Mouse (Mus musculus) retina, adult 2 months (tissue): Measurements from ENCODE around the gene Igfbp3.

Source experiments
- DNase-seq: peaks from one replicate; pipeline ENCODE4 v3.0.0-alpha.2; 2012; ENCODE audit warnings: low read depth, low spot score

The Igfbp3 gene

DNA sequence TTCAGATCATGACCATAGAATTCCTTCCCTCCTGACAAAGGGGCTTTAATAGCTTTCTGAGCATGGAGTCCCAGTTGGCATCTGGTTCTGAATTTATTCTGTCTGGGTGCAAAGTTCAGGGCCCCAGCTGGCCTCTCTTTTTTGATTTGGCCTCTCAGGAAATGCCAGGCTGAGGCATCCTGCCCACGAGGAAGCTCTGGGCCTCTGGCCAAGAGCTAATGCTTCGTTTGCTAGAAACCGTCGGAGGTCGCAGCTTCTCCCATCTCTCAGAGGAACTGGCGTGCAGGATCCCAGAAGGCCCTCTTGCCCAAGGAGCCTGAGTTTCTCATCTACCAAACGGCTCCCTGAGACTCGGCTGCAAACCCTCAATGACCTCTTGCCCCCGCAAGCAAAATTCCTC lies 2.5 kb downstream of the Igfbp3 start:
- no peak for DNase-seq

DNA sequence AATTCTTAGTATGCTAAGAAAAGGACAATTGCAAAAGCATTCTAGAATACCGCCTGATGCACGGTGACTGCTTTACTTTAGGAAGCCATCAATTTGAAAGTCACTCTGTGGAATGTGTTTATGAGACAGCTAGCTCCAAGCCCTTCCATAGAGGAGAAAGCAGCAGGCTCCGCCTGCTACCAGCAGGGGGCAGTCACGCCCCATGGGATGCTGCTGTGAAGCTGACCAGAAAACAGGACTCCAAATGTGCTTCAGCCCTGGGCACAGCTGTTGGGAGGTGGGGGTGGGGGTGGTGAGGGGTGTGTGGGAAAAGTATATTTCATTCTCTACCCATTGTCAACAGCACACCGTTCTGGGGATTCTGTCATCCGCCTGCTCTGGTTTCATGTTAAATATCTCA lies 3.4 kb downstream of the Igfbp3 start:
- peak; percentile 33 for DNase-seq

DNA sequence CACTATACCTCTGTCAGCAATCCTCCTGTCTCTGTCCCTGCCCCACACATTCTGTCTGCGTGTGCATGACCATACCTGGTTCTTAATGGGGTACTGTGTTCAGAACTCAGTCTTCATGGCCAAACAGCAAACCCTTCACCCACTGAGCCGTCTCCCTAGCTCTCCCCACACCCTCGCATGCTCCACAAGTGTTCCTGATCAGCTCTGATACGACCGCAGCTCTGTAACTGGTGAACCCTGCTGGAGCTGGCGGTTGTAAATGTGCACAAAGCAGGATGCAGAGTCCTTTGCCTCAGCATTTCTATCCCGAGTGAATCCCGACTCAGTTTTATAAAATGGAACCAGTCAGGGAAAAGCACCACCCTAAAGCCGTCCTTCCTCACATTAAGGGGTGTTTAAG lies 9.9 kb downstream of the Igfbp3 start:
- DNase-seq, result no peak

DNA sequence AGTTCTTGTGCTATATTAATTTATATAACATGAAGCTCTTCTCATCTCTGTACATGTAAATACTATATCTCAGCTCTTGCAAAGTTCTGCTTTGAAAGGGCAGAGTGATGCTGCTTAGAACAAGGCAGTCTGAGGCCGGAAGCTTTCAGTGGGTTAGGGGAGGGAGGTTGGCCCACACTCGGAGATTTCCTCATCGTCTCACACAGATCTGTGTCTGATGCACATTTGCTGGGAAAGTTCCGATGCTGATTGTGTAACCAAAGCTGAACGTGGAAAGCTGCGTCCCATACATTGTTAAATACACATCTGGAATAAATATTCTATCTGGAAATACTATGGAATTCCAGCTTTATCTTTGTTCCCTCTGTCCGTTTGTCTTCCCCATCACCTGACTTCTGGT lies 11.5 kb downstream of the Igfbp3 start:
- DNase-seq, result no peak

DNA sequence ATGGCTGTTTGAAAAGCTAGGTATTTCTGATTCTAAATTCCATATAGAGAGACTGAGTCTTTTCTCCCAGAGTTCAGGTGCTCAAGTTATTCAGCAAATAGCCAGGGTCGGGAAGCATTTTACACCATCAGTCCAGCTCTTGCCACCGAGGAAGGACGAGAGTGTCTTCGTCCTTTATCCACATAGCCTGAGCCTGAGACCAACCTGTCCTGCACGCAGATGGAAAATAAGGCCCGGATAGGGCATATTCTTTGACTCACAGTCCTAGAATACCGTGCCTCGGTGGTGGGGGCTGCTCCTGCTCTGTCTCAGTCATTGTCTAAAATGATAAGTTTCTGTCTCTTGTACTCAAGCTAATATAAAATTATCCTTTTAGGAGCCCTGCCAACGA lies 13.3 kb downstream of the Igfbp3 start:
- no peak for DNase-seq

DNA sequence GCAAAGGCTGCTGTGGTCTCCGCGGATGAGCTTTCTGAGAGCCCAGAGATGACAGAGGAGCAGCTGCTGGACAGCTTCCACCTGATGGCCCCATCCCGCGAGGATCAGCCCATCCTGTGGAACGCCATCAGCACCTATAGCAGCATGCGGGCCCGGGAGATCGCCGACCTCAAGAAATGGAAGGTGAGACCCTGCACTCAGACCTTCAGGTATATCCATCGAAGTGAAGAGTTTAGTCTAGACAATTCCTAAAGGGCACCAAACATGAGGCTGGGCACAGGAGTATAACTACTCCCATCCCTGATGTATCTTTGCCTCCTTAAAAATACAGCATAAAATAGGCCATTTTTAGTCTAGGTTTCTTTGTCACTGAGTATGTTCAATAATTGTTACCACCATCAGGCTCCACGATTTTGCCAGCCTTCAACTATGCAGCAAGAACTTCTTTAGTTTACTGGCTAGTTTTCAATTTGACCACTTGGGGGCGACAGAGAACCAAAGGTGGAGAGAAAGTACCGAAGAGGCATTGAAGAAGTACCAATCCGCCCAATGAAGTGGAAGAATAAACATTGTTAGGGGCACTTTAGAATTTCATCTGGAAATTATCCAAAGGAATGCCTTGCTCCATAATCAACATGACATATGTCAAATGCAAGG lies 13.9 kb downstream of the Igfbp3 start:
- DNase-seq, result peak; percentile 44

DNA sequence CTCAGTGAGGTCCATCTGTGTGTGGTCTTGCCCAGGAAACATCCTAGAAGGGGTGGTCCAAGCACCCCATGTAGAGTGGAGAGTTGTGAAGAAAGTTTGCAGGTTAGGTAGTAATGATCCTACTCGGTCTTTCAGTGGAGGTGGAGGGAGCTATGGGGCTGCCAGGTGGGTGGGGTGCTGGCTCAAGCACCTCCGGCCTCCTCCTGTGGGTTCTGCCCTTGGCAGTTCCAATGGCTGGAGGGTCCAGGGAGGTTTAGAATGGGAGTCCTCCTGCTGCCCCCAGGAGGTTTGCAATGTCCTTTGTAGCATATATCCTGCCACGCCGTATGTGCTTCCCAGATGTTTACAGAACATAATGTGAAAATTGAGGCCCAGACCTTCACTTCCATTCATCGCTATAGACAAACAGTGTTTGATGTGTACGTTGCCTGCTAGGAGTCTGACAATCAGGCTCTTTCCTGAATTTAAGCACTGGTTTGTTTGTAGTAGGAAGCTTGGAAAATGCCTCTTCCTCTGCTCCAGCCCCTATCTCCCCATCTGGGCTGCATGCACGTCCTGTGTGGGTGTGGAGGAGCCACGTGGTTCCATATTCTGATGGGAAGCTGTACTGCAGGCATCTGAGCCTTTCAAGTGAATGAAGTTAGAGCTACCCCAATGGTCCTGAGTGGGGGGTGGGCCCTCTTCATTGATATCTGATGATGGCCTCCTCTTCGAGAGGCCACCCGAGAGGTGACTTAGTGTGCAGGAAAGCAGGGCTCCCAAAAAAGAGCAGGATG lies 15.1 kb downstream of the Igfbp3 start:
- no peak for DNase-seq

DNA sequence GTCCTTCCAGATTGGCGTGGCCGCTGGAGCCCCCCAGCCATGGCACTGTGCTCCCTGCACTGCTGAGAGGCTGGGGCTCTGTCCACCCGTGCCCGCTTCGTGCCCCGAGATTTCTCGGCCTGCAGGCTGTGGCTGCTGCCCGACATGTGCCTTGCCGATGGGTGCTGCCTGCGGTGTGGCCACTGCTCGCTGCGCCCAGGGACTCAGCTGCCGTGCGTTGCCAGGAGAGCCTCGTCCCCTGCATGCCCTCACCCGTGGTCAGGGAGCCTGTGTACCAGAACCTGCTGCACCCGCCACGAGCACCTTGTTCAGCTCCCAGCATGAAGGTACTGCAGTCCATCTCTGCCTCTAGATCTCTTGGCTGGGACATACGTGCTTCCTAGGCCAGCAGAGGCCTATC lies 15.7 kb downstream of the Igfbp3 start:
- DNase-seq, result no peak

DNA sequence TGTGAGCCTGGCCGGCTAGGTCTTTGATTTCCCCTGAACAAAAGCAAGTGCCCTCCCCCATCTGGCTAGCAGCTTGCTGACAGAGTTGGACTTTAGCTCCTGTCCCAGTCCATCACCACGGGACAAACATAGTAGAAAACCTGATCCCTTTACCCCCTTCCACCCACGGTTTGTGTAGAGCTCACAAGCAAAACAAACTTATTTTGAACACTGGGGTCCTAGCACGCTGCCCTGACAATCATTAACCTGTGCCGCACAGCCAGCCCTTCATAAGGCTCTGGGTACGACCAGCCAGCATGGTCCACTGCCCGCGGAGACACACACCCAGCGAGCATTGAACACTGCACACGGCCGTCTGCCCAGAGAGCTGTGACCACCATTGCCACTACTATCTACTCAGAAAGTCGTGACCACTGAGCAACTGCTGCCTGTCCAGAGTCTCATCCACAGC lies 16.2 kb downstream of the Igfbp3 start, which contains the start of gene Igfbp1:
Igfbp1 (plus strand) TSS at position 292 of the 451 bp plus-strand sequence.
- no peak for DNase-seq

DNA sequence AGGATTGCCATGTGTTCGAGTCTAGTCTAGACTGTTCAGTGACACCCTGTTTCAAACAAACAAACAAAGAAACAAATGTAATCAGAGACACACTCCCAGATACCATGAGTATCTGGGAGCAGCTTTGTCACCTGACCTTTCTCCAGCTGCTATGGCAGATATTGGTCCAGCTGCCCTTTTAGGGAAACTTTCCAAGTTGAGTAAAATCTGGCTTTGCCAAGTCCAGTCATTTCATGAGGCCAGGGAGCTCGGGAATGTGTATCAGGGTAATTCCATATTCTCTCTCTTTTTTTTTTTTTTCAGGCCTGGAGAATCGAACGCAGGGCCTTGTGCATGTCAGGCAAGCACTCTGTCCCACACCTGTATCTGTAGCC lies 18.4 kb downstream of the Igfbp3 start:
- DNase-seq, result no peak

DNA sequence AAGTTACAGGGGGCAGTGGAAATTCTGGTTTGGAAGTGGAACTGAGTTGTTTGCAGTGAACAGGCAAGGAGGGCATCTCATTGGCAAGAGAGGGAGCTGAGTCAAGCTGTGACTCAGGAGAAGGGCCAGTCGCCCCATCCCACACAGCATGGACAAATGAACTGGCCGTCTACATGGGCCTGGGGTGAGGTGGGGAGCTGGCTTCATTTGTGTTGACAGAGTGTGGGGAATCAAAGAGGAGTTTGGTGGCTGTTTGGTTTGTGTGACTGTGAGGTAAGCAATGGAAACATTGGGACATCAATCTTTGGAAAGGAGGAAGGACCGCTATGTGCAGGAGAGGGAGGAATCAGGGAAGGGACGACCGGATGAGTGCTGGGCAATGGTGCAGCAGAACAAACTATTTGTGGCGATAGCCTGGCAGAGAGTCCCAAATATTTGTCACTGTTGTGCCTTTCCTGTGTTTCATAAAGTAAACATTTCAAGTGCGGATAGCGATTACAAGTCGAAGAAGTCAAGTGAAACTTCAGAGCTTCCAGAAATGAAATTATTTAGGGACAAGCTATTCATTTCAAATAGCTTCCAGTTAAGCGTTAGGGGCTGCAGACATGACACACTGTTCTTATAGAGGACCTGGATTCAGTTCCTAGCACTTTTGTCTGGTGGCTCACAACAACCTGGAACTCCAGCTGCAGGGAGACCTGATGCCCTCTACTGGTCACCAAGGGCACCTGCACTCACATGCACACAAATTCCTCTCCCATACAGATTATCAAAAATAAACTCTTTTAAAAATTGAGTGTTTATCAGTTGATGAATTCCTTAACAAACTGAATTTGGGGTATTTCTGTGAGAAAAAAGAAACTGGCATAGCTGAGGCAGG lies 19.1 kb downstream of the Igfbp3 start:
- DNase-seq, result no peak

DNA sequence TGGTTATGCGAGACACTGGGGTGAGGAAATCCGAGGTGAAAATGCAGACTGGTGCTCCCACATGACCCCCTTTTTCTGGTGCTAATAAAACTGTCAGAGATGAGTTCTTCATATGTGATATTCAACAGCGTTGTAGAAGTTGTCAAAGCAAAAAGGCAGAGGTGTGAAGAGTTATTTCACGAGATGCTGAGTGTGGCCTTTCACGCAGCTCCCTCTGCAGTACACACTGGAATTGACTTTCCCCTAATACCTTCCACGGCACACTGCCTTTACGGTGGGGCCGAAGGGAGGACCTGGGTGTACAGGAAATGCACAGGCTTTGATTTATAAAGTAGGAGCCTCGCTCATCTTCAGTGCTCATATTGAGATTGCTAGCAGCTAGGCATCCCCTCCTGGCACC lies 20.6 kb downstream of the Igfbp3 start:
- no peak for DNase-seq

DNA sequence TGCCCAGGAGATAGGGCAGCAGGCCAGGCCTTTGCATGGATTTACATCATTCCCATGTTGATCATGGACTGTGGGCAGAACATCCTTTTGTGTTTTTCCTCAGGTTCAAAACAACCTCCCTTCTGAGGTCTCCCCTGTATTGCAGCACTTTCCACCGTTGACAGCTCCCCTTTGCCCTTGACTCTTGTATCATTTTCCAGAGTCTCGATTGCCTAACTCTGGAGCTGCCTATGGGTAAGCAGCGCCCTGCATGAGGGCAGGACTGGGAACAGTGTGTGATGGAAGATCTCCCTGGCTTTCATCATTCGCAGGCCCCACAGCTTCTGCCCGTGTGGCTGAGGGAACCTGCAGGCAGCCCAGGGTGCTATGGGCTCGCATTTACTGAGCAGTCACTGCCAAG lies 21.0 kb downstream of the Igfbp3 start:
- DNase-seq, result no peak

DNA sequence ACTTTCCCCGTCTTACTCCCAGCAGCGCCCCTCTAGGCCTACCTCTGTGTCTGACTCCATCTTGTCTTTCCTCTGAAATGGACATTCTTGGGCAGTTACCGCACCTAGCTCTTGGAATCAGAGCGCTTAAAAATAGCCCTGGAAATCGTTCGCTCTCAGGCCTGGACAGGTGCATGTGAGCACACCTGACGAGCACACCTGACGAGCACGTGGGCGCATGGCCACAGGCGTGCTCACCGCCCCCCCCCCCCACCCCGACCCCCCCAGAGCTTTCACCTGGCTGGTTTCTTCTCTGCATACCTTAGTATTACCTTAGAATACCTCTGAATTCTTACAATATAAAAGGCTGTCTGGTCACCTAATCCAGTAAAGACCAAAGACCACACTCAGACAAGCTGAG lies 25.3 kb downstream of the Igfbp3 start, which contains the start of gene Gm11985:
Gm11985 (minus strand) TSS at position 101 of the 400 bp plus-strand sequence.
- no peak for DNase-seq

DNA sequence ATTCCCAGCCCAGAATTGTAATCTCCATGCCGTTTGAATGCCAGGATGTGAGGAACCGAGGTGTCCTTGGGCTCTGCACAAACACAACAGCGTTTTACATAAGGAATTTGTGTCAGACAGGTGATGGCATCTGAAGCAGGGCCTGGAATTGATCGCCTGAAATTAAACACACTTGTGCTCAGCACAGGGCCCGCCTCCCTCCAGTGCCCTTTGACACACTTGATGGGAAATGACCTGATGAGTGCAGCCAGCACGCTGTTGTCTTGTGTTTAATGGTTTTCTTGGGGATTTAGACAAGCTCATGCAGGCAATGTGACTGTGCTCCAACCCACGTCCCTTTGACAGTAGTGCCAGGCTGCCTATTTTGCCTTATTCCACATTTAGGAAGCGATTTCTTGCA lies 26.3 kb downstream of the Igfbp3 start:
- DNase-seq, result no peak

DNA sequence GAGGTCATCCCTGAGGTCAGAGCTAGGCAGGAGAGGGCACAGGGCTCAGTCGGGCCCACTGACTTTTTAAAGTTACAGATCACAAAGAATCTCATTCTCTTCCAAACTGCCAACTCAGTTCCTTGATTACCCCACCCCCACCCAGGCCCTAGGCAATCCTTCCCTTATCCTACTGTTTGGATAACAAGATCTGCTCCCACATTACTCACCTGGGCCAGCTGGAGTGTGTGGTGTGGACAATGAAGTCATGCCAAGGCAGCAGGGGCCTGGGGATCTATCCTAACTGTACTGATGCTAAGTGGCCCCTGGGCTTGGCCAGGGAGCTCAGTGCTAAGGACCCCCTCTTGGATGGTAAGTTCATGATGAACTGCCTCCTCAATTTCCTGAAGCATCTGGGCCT lies 29.3 kb downstream of the Igfbp3 start:
- DNase-seq, result no peak

DNA sequence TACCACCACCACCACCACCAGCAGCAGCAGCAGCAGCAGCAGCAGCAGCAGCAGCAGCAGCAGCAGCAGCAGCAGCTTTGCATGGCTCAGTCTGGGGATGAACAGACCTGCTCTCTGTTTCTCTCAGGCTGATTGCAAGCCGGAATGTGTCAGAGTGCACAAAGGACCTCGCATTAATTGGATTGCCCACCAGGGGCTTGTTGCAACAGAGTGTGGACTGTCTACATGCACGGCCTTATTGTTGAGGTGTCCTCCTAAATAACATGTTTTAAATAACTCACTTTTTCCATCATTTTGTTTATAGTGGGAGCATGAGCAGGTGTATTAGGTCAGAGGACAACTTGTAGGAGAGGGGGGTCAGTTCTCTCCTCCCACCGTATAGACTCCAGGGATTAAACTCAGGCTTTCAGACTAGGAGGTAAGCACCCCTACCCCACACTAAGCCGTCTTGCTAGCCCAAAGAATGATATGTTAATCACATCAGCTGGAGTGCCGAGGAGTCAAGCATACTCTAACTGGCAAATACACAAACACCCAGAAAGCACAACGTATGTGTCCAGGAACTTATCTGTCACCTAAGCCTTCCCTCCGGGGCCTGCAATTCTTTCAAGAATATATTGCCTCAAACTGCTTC lies 31.2 kb downstream of the Igfbp3 start:
- DNase-seq, result no peak

DNA sequence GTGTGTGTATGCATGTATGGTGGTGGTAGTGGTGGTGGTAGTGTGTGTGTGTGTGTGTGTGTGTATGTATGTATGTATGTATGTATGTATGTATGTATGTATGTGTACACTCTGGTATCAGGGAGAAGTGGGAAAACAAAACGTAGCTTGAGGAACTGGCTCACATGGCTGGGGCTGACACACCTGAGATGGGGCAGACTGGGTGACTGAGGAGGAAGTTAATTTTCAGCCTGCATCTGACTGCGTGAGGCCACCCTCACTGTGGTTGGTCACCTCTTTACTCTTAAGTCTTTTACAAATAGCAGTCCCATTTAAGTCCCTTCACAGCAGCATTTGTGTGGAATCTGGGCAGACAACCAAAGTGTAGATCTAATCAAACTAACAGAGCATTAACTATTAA lies 34.4 kb downstream of the Igfbp3 start:
- no peak for DNase-seq

DNA sequence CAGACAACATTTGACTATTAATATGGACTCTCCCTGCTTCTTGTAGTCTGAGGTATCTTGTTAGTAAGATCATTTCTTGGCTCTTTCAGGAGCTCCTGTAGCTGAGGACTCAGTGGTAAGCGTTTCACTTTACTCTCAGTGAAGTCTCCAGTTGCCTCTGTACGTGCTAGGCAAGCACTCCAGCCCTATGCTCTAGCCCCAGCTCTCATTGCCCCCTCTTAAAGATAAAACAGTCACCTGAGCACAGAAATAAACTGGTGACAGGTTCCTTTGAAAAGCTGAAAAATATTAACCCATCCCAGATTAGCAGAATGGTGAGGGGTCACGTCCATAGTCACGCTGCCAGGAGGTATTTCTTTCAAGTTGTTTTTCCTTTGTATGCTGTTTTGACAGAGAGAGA lies 35.0 kb downstream of the Igfbp3 start:
- no peak for DNase-seq

DNA sequence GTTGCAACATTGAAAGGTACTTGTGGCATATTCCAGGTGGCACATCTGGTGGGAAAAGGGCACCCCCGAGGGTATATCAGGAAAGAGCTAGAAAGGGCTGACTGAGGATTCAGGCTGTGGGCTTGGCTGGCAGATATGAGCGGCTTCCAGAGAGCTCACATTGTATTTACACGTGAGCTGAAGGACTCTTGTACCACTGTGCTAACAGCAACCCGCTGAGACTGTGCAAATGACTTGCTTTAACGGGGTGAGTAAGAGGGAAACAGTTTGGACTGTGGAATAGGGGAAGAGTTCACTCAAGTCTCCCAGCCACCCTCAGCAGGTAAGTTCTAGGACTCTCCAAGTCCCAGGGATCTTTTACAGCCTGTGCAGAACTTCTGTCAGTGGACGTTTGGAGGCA lies 40.1 kb downstream of the Igfbp3 start:
- no peak for DNase-seq

DNA sequence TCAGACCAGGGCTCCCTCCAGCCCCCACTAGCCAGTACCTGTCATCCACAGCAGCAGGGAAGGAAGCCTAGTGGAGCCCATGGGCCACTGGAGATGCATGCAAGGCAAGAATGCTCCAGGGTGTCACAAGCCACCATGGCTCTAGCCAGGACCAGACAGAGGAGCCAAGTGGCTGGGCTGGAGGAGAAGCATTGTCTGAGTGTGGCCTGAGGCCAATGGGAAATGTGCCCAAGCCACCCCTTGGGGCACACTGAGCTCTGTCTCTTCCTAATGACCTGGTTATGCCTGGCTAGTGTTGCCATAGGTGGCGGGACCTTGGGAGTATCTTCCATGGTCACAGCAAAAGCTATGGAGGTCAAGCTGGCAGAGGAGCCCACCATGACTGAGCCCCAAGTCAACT lies 44.1 kb downstream of the Igfbp3 start:
- DNase-seq, result no peak

DNA sequence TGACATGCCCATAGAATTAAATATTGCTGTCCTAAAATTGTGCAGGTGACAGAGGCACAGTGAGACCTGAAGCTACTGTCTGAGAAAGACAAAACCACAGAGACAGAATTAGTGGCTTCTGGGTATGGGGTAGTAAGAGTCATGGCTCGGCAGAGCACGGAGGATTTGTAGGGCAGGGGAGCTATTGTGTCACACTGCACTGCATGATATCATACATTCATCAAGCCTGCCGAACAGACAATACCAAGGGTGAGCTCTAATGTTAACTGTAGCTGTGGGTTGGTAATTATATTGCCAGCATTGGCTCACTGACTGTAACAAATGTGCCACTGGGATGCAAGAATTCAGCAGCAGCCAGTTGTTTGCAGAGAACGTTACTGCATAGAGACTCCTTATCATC lies 49.3 kb downstream of the Igfbp3 start:
- DNase-seq, result no peak
